Mouse (Mus musculus): Measurements from ENCODE around the gene Anxa7. TPM values are rescaled to one million over a fixed set of nuclear protein-coding genes. Genes with fewer than 3 reads are reported as not detected.

The Anxa7 gene
- polyA plus RNA-seq, 1 experiment = 55.7 TPM

DNA sequence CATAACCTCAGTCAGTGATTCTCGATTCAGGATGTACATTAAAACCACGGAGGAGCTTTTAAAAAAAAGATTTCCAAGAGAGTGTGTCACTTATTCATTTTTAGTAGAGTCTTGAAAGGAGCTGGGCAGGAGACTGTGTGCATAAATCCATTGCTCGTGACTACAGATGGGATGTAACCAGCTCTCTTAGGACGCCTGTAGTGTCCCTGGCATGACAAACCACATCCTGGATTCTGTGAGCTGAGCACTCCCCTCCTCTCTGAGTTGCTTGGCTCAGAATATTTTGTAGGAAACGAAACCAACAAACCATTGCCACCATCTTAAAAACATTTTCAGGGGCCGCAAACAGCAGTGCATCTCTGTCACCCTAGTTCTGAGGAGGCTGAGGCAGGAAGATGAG, 43.0 kb downstream of the Anxa7 start:
- H3K4me3 ChIP-seq (ENCODE audit: low read depth, low read length) = no peak overlapping the region
- H3K36me3 ChIP-seq (ENCODE audit: control insufficient read depth, insufficient read depth, low read length) = no peaks in the 10 kb centered on the region
- no peaks in the 10 kb centered on the region for H3K27me3 ChIP-seq (ENCODE audit: control insufficient read depth, insufficient read depth, low read length)
- no peak overlapping the region for H3K27ac ChIP-seq (ENCODE audit: insufficient read depth, low read depth, low read length)
- WGBS = 62% methylated on average over 6 of the region's 6 CpGs
- no peak for TF ChIP-seq CTCF (IDR thresholded peaks at IDR 0.05; ENCODE audit: extremely low read depth, insufficient read length, insufficient replicate concordance, low read depth, low read length)
- TF ChIP-seq POLR2A (IDR thresholded peaks at IDR 0.05; ENCODE audit: low read depth, low read length) = no peak
- no peaks in the 10 kb centered on the region for H3K4me1 ChIP-seq (ENCODE audit: control insufficient read depth, insufficient read depth, insufficient read length, low read length)

DNA sequence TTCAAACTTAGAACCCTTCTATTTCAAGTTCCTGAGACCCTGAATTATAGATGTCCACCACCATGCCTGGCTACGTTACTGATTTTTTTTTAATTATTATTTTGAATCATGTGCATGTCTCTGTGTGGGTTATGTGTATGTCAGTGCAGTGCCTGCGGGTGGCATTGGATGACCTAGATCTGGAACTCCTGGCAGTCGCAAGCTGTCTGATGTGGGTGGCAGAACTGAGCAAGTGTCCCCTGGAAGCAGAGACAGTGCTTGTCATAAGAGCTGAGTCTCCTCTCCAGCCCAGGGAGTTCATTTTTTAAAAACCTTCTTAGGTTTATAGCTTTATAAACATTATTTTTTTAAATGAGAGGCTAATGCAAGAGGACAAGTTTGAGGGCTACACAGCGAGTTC, 47.5 kb downstream of the Anxa7 start:
- 85% methylated on average over 4 of the region's 4 CpGs for WGBS
- no peak for TF ChIP-seq POLR2A (IDR thresholded peaks at IDR 0.05; ENCODE audit: low read depth, low read length)
- TF ChIP-seq CTCF (IDR thresholded peaks at IDR 0.05; ENCODE audit: extremely low read depth, insufficient read length, insufficient replicate concordance, low read depth, low read length) = no peak
- no peak overlapping the region for H3K4me3 ChIP-seq (ENCODE audit: low read depth, low read length)

DNA sequence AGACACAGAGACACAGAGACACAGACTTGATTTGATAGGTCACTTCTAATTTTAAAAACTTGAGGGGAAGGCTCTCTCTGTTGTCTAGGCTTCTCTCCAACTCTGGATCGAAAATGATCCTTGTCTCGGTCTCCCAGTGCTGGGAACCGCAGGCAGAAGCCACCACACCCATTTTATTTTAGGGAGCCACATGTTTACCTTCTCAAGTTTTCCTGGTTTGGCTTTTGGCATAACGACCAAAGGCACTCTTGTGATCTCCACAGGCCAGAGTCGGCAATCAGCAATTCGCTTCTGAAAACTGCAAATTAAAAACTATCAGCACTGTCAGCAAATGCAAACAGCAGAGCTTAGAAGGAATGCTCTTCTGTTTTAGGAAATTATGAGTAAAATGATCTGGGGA, 48.2 kb downstream of the Anxa7 start:
- H3K4me3 ChIP-seq (ENCODE audit: low read depth, low read length) = no peak overlapping the region
- no peaks in the 10 kb centered on the region for H3K4me1 ChIP-seq (ENCODE audit: control insufficient read depth, insufficient read depth, insufficient read length, low read length)
- no peak overlapping the region for H3K27ac ChIP-seq (ENCODE audit: insufficient read depth, low read depth, low read length)
- H3K27me3 ChIP-seq (ENCODE audit: control insufficient read depth, insufficient read depth, low read length) = no peaks in the 10 kb centered on the region
- no peaks in the 10 kb centered on the region for H3K36me3 ChIP-seq (ENCODE audit: control insufficient read depth, insufficient read depth, low read length)
- WGBS = 30% methylated on average over 6 of the region's 6 CpGs
- no peak for TF ChIP-seq CTCF (IDR thresholded peaks at IDR 0.05; ENCODE audit: extremely low read depth, insufficient read length, insufficient replicate concordance, low read depth, low read length)
- TF ChIP-seq POLR2A (IDR thresholded peaks at IDR 0.05; ENCODE audit: low read depth, low read length) = no peak

More for the DNA sequence above, 47.5 kb downstream of the Anxa7 start:
- Histone ChIP-seq H3K27me3 (ENCODE audit: control insufficient read depth, insufficient read depth, low read length) (no peaks in the 10 kb centered on the region), H3K27ac (ENCODE audit: insufficient read depth, low read depth, low read length) (no peak overlapping the region), H3K4me1 (ENCODE audit: control insufficient read depth, insufficient read depth, insufficient read length, low read length) (no peaks in the 10 kb centered on the region), H3K36me3 (ENCODE audit: control insufficient read depth, insufficient read depth, low read length) (no peaks in the 10 kb centered on the region)

DNA sequence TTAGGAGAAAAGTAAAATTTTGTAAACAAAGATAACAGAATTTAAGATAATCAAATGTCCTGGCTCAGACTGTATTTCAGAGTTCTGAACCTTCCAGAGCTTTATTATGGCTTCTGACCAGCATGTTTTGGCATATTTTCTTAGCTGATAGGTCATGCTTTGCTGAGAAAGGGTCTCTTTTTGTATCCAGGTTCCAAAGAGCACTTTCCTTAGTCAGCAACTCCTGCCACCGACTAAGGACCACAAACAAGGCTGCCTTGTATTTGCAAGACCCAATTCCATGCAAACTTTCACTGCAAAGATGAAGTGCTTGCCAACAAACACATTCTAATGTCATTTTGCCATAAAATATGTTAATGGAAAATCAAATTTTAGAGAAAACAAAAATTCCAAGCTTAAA, 50.1 kb downstream of the Anxa7 start:
- no peaks in the 10 kb centered on the region for H3K36me3 ChIP-seq (ENCODE audit: control insufficient read depth, insufficient read depth, low read length)
- no peaks in the 10 kb centered on the region for H3K4me1 ChIP-seq (ENCODE audit: control insufficient read depth, insufficient read depth, insufficient read length, low read length)
- no peak for TF ChIP-seq POLR2A (IDR thresholded peaks at IDR 0.05; ENCODE audit: low read depth, low read length)
- no peak for TF ChIP-seq CTCF (IDR thresholded peaks at IDR 0.05; ENCODE audit: extremely low read depth, insufficient read length, insufficient replicate concordance, low read depth, low read length)
- no peak overlapping the region for H3K27ac ChIP-seq (ENCODE audit: insufficient read depth, low read depth, low read length)
- 43% methylated on average over 1 of the region's 1 CpGs for WGBS
- no peak overlapping the region for H3K4me3 ChIP-seq (ENCODE audit: low read depth, low read length)
- H3K27me3 ChIP-seq (ENCODE audit: control insufficient read depth, insufficient read depth, low read length) = no peaks in the 10 kb centered on the region

DNA sequence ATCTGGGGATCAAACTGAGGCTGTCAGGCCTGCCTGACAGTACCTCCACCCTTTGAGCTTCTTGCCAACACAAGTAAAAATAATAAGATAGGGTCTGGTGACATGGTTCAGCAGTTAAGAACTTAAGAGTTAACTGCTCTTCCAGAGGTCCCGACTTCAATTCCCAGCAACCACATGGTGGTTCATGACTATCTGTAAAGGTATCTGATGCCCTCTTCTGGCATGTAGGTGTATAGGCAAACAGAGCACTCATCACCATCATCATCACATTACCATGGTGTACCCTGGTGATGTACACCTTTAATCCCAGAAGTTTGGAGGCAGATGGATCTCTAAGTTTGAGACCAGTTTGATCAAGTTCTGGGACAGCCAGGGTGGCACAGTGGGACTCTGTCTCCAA, 51.3 kb downstream of the Anxa7 start:
- TF ChIP-seq POLR2A (IDR thresholded peaks at IDR 0.05; ENCODE audit: low read depth, low read length) (no peak), CTCF (IDR thresholded peaks at IDR 0.05; ENCODE audit: extremely low read depth, insufficient read length, insufficient replicate concordance, low read depth, low read length) (no peak)
- H3K27ac ChIP-seq (ENCODE audit: insufficient read depth, low read depth, low read length) = no peak overlapping the region
- H3K36me3 ChIP-seq (ENCODE audit: control insufficient read depth, insufficient read depth, low read length) = no peaks in the 10 kb centered on the region
- H3K4me3 ChIP-seq (ENCODE audit: low read depth, low read length) = no peak overlapping the region
- H3K4me1 ChIP-seq (ENCODE audit: control insufficient read depth, insufficient read depth, insufficient read length, low read length) = no peaks in the 10 kb centered on the region
- H3K27me3 ChIP-seq (ENCODE audit: control insufficient read depth, insufficient read depth, low read length) = no peaks in the 10 kb centered on the region
- 35% methylated on average over 1 of the region's 1 CpGs for WGBS

DNA sequence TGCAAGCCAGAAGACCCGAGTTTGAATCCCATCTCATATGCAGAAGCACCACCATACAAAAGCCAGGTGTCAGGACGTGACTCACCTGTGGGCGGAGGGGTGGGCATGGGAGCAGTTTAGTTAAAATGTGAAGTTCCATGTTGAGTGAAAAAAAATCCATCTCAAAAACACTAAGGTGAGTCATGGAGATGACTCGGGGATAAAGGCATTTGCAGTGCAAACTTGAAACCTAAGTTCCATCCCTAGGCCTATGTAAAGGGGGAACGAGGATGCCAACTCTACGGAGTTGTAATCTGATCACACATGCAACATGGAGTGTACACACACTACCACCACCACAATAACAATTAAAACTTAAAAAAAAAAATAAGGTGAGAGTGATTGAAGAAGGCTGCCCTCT, 56.9 kb downstream of the Anxa7 start:
- Histone ChIP-seq H3K27ac (ENCODE audit: insufficient read depth, low read depth, low read length) (no peak overlapping the region), H3K4me3 (ENCODE audit: low read depth, low read length) (no peak overlapping the region), H3K4me1 (ENCODE audit: control insufficient read depth, insufficient read depth, insufficient read length, low read length) (no peaks in the 10 kb centered on the region), H3K27me3 (ENCODE audit: control insufficient read depth, insufficient read depth, low read length) (no peaks in the 10 kb centered on the region), H3K36me3 (ENCODE audit: control insufficient read depth, insufficient read depth, low read length) (no peaks in the 10 kb centered on the region)
- WGBS = 88% methylated on average over 6 of the region's 6 CpGs
- no peak for TF ChIP-seq CTCF (IDR thresholded peaks at IDR 0.05; ENCODE audit: extremely low read depth, insufficient read length, insufficient replicate concordance, low read depth, low read length)
- no peak for TF ChIP-seq POLR2A (IDR thresholded peaks at IDR 0.05; ENCODE audit: low read depth, low read length)

DNA sequence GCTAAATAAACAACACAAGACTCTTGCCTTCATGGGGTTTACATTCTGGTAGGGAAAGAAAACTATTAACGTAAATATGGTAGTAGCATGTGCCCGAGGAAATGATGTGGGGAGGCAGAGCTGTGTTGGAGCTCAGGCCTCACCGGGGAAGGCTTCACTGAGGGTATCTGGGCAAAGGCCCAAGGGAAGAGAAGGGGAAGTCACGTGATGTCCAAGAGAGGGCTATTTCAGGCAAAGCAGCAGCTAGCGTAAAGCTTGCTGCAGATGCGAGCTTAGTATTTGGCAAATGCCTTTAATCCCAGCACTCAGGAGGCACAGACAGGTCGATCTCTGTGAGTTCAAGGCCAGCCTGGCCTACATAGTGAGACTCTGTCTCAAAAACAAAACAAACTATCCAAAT, 57.7 kb downstream of the Anxa7 start:
- Histone ChIP-seq H3K4me3 (ENCODE audit: low read depth, low read length) (no peak overlapping the region), H3K36me3 (ENCODE audit: control insufficient read depth, insufficient read depth, low read length) (no peaks in the 10 kb centered on the region), H3K27ac (ENCODE audit: insufficient read depth, low read depth, low read length) (no peak overlapping the region), H3K27me3 (ENCODE audit: control insufficient read depth, insufficient read depth, low read length) (no peaks in the 10 kb centered on the region), H3K4me1 (ENCODE audit: control insufficient read depth, insufficient read depth, insufficient read length, low read length) (no peaks in the 10 kb centered on the region)
- no peak for TF ChIP-seq CTCF (IDR thresholded peaks at IDR 0.05; ENCODE audit: extremely low read depth, insufficient read length, insufficient replicate concordance, low read depth, low read length)
- TF ChIP-seq POLR2A (IDR thresholded peaks at IDR 0.05; ENCODE audit: low read depth, low read length) = no peak
- WGBS = 71% methylated on average over 7 of the region's 7 CpGs

Other genes with a start within 250 kb of the Anxa7 start
- 0.71 and 1.8 TPM in 2 replicates for gene Kcnk16, start 210.9 kb downstream of the Anxa7 start, polyA plus RNA-seq (2012; rRNA removed)
- gene Nudt13, start 185.4 kb downstream of the Anxa7 start, polyA plus RNA-seq (2012; rRNA removed) = 6.8 and 12.2 TPM in 2 replicates
- 4.8 and 8.2 TPM in 2 replicates for gene Ecd, start 132.0 kb downstream of the Anxa7 start, polyA plus RNA-seq (2012; rRNA removed)
- gene Fam149b, start 132.0 kb downstream of the Anxa7 start, polyA plus RNA-seq (2012; rRNA removed) = 9.3 and 17.0 TPM in 2 replicates
- 15.1 and 21.1 TPM in 2 replicates for gene Dnajc9, start 91.2 kb downstream of the Anxa7 start, polyA plus RNA-seq (2012; rRNA removed)
- 22.4 and 28.1 TPM in 2 replicates for gene Mrps16, start 86.5 kb downstream of the Anxa7 start, polyA plus RNA-seq (2012; rRNA removed)
- gene Cfap70, start 27.9 kb downstream of the Anxa7 start, polyA plus RNA-seq (2012; rRNA removed) = not detected in 2 replicates
- 0.09 and 0.22 TPM in 2 replicates for gene Mss51, start 16.8 kb upstream of the Anxa7 start, polyA plus RNA-seq (2012; rRNA removed)
- gene Ppp3cb, start 66.4 kb upstream of the Anxa7 start, polyA plus RNA-seq (2012; rRNA removed) = 1.7 and 4.7 TPM in 2 replicates
- gene Usp54, start 160.9 kb upstream of the Anxa7 start, polyA plus RNA-seq (2012; rRNA removed) = 1.2 and 1.4 TPM in 2 replicates
- not detected in 2 replicates for gene Myoz1, start 176.4 kb upstream of the Anxa7 start, polyA plus RNA-seq (2012; rRNA removed)
- gene Synpo2l, start 188.2 kb upstream of the Anxa7 start, polyA plus RNA-seq (2012; rRNA removed) = 0.06 TPM in 1 of 2 replicates, not detected in the other
- 161 and 233 TPM in 2 replicates for gene Sec24c, start 194.2 kb upstream of the Anxa7 start, polyA plus RNA-seq (2012; rRNA removed)
- 6.4 and 13.7 TPM in 2 replicates for gene Fut11, start 214.8 kb upstream of the Anxa7 start, polyA plus RNA-seq (2012; rRNA removed)
- 9.3 and 13.9 TPM in 2 replicates for gene Chchd1, start 222.9 kb upstream of the Anxa7 start, polyA plus RNA-seq (2012; rRNA removed)
- gene Zswim8, start 227.4 kb upstream of the Anxa7 start, polyA plus RNA-seq (2012; rRNA removed) = 79.0 and 182 TPM in 2 replicates